Mouse (Mus musculus): ENCODE measurements at regions not wholly inside any gene's neighbourhood (a gene's known extent, or its start where the extent isn't known, plus 50 kb on each side); places are given as distances from the start of the nearest gene placed in this dataset.

DNA sequence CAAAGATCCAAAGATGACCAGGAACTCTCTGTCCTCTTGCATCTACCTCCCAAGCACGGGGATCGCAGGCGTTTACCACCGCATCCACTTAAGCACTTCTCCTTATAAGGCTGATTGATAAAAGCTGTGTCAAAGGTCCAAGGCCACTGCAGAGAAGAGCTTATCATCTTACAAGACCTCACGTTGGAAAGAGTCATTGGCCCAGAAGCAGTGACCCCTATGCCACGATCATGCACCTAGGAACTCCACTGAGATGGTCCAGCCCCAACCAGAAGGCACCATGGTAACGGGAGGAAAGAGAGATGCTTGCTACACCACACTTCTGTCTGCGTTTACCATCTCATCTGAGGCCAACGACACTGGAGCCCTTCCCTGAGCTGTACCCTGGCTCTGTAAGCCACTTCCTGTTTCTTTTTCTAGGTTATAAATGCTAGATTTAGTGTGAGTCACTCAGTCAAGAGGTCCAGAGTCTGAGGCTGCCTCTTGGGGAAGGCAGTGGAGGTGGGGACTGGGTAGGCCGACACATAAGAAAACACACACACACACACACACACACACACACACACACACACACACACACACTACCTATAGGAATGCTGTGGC, 66.4 kb downstream of the Vcpkmt start:
- TF ChIP-seq CTCF (conservative IDR thresholded peaks at IDR 0.05; ENCODE audit: low read length) (no peak), NANOG (IDR thresholded peaks at IDR 0.05; ENCODE audit: borderline replicate concordance, low read length) (no peak), POU5F1 (IDR thresholded peaks at IDR 0.05; ENCODE audit: borderline replicate concordance, low read length) (no peak)

Measured in E14TG2a.4 (cell line).